Mouse (Mus musculus) right cerebral cortex, postnatal 14 days (tissue): Measurements from ENCODE around the gene Olfr1224-ps1.
"Not testable (repeated sequence)": the region's sequence is repeated elsewhere in the genome, so short reads cannot be mapped to it uniquely, and the experiment has no call there.

Experiments
- DNase-seq: peaks from one replicate; pipeline ENCODE4 v3.0.0; 2022

Gene Olfr1224-ps1

GRCm38 (mm10) chr2:89163991-89164390 lies at the start of gene Olfr1224-ps1:
Gene Olfr1224-ps1 (minus strand): TSS chr2:89164091.
- DNase-seq: not testable (repeated sequence)

- no peak for DNase-seq
These were observed 36.1 kb upstream of the Olfr1224-ps1 start, which contains the start of gene Olfr1226 for GRCm38 (mm10) chr2:89199948-89200347. Gene Olfr1226 (minus strand): TSS chr2:89200048.

- no peak for DNase-seq
These were observed 32.6 kb upstream of the Olfr1224-ps1 start for GRCm38 (mm10) chr2:89196325-89196982.

GRCm38 (mm10) chr2:89174569-89174968 lies 10.7 kb upstream of the Olfr1224-ps1 start, which contains the start of gene Olfr1225:
Gene Olfr1225 (minus strand): TSS chr2:89174669.
- DNase-seq: no peak

GRCm38 (mm10) chr2:89164711-89165110 lies 820 bp upstream of the Olfr1224-ps1 start:
- not testable (repeated sequence) for DNase-seq

- no peak for DNase-seq
These were observed 12.4 kb downstream of the Olfr1224-ps1 start, which contains the start of gene Olfr1223 for GRCm38 (mm10) chr2:89151460-89151859. Gene Olfr1223 (minus strand): TSS chr2:89151560.

- no peak for DNase-seq
These were observed 30.9 kb downstream of the Olfr1224-ps1 start, which contains the start of gene Olfr1222 for GRCm38 (mm10) chr2:89132954-89133353. Gene Olfr1222 (minus strand): TSS chr2:89133054.

- no peak for DNase-seq
These were observed 46.7 kb downstream of the Olfr1224-ps1 start, which contains the start of gene Olfr1221 for GRCm38 (mm10) chr2:89117183-89117582. Gene Olfr1221 (minus strand): TSS chr2:89117283.

- DNase-seq: no peak
These were observed 57.2 kb downstream of the Olfr1224-ps1 start, which contains the start of gene Olfr1220 for GRCm38 (mm10) chr2:89106735-89107134. Gene Olfr1220 (minus strand): TSS chr2:89106835.

- no peak for DNase-seq
These were observed 58.2 kb downstream of the Olfr1224-ps1 start for GRCm38 (mm10) chr2:89105651-89106050.
